Mouse (Mus musculus): ENCODE data around the gene Smarca1. TPM values are rescaled to one million over a fixed set of nuclear protein-coding genes. Genes with fewer than 3 reads are reported as not detected.

The Smarca1 gene
- 8.1 and 8.3 TPM in 2 replicates for polyA plus RNA-seq (2012; rRNA removed)

DNA sequence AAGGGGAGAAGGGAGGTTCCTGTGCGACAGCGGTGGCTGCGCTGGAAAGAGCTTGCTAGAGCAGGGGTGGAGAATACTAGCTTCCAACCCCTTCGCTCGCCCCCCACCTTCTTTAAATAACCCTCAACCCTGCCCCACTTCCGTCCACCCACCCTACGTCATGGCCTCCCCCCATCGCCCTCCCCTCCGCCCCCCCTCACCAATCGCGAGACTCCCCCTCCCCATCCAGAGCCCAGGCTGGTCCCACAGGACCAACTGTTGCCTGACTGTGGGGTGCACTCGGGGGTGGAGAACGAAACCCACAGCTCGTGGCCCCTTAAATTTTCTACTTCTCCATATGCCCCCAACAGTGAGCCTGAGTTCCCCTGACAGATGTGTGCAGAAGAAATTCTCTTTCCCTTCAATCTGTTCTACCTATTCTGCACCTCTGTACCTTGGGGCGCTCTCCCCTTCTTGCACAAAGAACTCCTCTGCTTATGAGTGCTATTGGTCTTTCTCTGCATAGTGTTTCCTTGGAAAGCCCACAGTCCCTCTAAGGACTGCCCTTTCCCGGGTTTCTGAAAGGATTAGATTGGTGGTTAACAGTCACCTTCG, at the start of gene Smarca1:
Smarca1 (minus strand) TSS at position 544 of the 594 bp plus-strand sequence.

DNA sequence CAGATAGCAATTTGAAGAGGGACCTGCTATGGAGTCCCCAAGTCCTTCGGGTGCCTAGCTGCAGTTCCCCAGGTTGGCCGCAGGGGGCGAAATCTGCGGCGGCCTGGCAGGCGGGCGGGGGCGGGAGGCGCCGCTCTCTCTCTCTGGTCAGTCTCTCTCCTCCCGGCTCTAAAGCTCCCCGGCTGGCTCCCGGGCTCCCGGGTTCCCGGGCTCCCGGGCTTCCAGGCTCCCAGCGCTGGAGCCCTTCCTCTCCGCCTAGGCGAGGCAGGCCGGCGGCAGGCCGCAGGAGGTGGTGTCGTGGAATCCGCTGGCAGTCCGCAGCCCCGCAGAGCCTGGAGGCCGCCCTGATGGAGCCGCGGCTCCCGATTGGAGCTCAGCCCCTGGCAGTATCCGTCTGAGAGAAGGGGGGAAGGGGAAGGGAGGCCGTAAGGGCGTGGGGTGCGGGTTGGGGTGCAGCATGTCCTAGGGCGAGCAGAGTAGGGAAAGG, 19.6 kb upstream of the Smarca1 start, which contains the start of gene Ocrl:
Ocrl (plus strand) TSS at position 82 of the 487 bp plus-strand sequence.

Other genes starting within 250 kb of the Smarca1 start
- gene Ocrl, start 19.4 kb upstream of the Smarca1 start, polyA plus RNA-seq (2012; rRNA removed): 13.0 and 15.9 TPM in 2 replicates
- 5.4 and 5.7 TPM in 2 replicates for gene Apln, start 141.9 kb upstream of the Smarca1 start, polyA plus RNA-seq (2012; rRNA removed)
- gene Xpnpep2, start 215.8 kb upstream of the Smarca1 start, polyA plus RNA-seq (2012; rRNA removed): 2.5 and 2.9 TPM in 2 replicates